Comparison of ENCODE assay signal across 8 mouse cellular contexts in genomic region chr7:130265319-130266165, GRCm38 (mm10).
DNase-seq lines count a peak whose midpoint lies in the region; ATAC-seq lines count a peak whose summit lies in the region.

No protein-coding gene starts in this region.

- H3K4me2 ChIP-seq in intestine, embryonic 15.5 days (replicated peaks) = peak overlapping the region; percentile 89
- peak overlapping the region; percentile 66 for H3K4me2 ChIP-seq in liver, embryonic 11.5 days
- H3K4me2 ChIP-seq in neural tube, embryonic 14.5 days (ENCODE audit: low read depth, low read length) = peak overlapping the region; percentile 93

- peaks cover 14% of the 10 kb centered on the region for H3K4me1 ChIP-seq in intestine, embryonic 15.5 days (replicated peaks)
- peaks cover 6% of the 10 kb centered on the region for H3K4me1 ChIP-seq in liver, embryonic 11.5 days (replicated peaks; ENCODE audit: control insufficient read depth, insufficient read depth, low read length)
- peaks cover 22% of the 10 kb centered on the region for H3K4me1 ChIP-seq in neural tube, embryonic 14.5 days (ENCODE audit: control insufficient read depth, insufficient read depth, low read length)

- no peaks in the 10 kb centered on the region for H3K27me3 ChIP-seq in intestine, embryonic 15.5 days (replicated peaks)
- H3K27me3 ChIP-seq in liver, embryonic 11.5 days (replicated peaks; ENCODE audit: control insufficient read depth, insufficient read depth, low read length) = peaks cover 49% of the 10 kb centered on the region
- H3K27me3 ChIP-seq in neural tube, embryonic 14.5 days (ENCODE audit: control insufficient read depth, insufficient read depth, low read length) = no peaks in the 10 kb centered on the region

- ATAC-seq in frontal cortex, adult (ENCODE audit: low TSS enrichment) = peak; percentile 48
- ATAC-seq in intestine, embryonic 15.5 days = peak; percentile 64
- ATAC-seq in liver, embryonic 11.5 days (replicated peaks; ENCODE audit: low FRiP score) = peak; percentile 53
- ATAC-seq in neural tube, embryonic 14.5 days (ENCODE audit: low read depth) = peak; percentile 25

- H3K9ac ChIP-seq in intestine, embryonic 15.5 days = peak overlapping the region; percentile 84
- peak overlapping the region; percentile 65 for H3K9ac ChIP-seq in liver, embryonic 11.5 days (ENCODE audit: low read depth, low read length)
- peak overlapping the region; percentile 62 for H3K9ac ChIP-seq in neural tube, embryonic 14.5 days (replicated peaks; ENCODE audit: low read depth, low read length)

- H3K36me3 ChIP-seq in intestine, embryonic 15.5 days = no peaks in the 10 kb centered on the region
- H3K36me3 ChIP-seq in liver, embryonic 11.5 days (ENCODE audit: control insufficient read depth, insufficient read depth, low read length) = no peaks in the 10 kb centered on the region
- H3K36me3 ChIP-seq in neural tube, embryonic 14.5 days (ENCODE audit: control insufficient read depth, insufficient read depth, low read length) = no peaks in the 10 kb centered on the region

- H3K27ac ChIP-seq in intestine, embryonic 15.5 days = peak overlapping the region; percentile 88
- H3K27ac ChIP-seq in liver, embryonic 11.5 days (ENCODE audit: low read depth, low read length) = peak overlapping the region; percentile 57
- H3K27ac ChIP-seq in neural tube, embryonic 14.5 days (ENCODE audit: low read depth, low read length) = peak overlapping the region; percentile 60

- H3K4me3 ChIP-seq in intestine, embryonic 15.5 days (replicated peaks) = peak overlapping the region; percentile 83
- peak overlapping the region; percentile 65 for H3K4me3 ChIP-seq in liver, embryonic 11.5 days (ENCODE audit: low read depth, low read length)
- peak overlapping the region; percentile 58 for H3K4me3 ChIP-seq in neural tube, embryonic 14.5 days (ENCODE audit: low read depth, low read length)

- DNase-seq in adrenal gland, adult (ENCODE audit: inconsistent age in 2 of 2, low spot score in 1 of 2) = peak; percentile 60 to 91
- no peak for DNase-seq in adrenal gland, adult 8-10 months
- DNase-seq in R1 (ENCODE audit: low read depth, low spot score) = peak; percentile 45
- peak; percentile 67 for DNase-seq in liver, embryonic 11.5 days (ENCODE audit: low spot score)
- no peak for DNase-seq in retina, embryonic 14.5 days (ENCODE audit: low spot score)

- under 1% methylated on average over 58 of the region's 58 CpGs for WGBS in intestine, embryonic 15.5 days
- 2% methylated on average over 58 of the region's 58 CpGs for WGBS in liver, embryonic 11.5 days
- under 1% methylated on average over 58 of the region's 58 CpGs for WGBS in neural tube, embryonic 14.5 days

- H3K9me3 ChIP-seq in intestine, embryonic 15.5 days = no peaks in the 10 kb centered on the region
- H3K9me3 ChIP-seq in liver, embryonic 11.5 days (ENCODE audit: control insufficient read depth, low read length) = no peaks in the 10 kb centered on the region
- H3K9me3 ChIP-seq in neural tube, embryonic 14.5 days (ENCODE audit: control insufficient read depth, low read length) = no peaks in the 10 kb centered on the region

Comparison
In these comparisons a context has a peak if more than half of its experiments do, and no peak if none do; other contexts are left out.
1. DNase-seq: peak in adrenal gland, adult (2 of 2), R1 (single experiment) and liver, embryonic 11.5 days (single experiment); none in adrenal gland, adult 8-10 months (single experiment) and retina, embryonic 14.5 days (single experiment).
2. Peak in every context shown above with its lines, with median percentiles within 50 percentile points of each other: ATAC-seq, H3K27ac ChIP-seq, H3K4me2 ChIP-seq, H3K4me3 ChIP-seq and H3K9ac ChIP-seq.